Mouse (Mus musculus) bone marrow macrophage, adult 2 months (primary cell): ENCODE data around the gene Zfp189. TPM values are rescaled to one million over a fixed set of nuclear protein-coding genes. Genes with fewer than 3 reads are reported as not detected.
A peak's percentile ranks its signal among the peaks of the same experiment; 100 is the strongest.
"Not testable (repeated sequence)": the region's sequence is repeated elsewhere in the genome, so short reads cannot be mapped to it uniquely, and the experiment has no call there.

Experiments
- H3K27ac ChIP-seq: 2 replicates; pipeline ENCODE4 v1.5.1; 2012; ENCODE audit warnings: low read depth, low read length; ENCODE audit not compliant: insufficient read depth
- H3K4me1 ChIP-seq: 2 replicates; pipeline ENCODE4 v1.6.1; 2012; ENCODE audit warnings: low read length; ENCODE audit not compliant: control insufficient read depth, insufficient read depth
- H3K4me3 ChIP-seq: 2 replicates; pipeline ENCODE4 v1.5.1; 2012; ENCODE audit warnings: mild to moderate bottlenecking, low read length, moderate library complexity; ENCODE audit not compliant: insufficient read depth
- CTCF ChIP-seq: IDR thresholded peaks from 2 replicates; pipeline ENCODE4 v1.5.1; 2012; ENCODE audit warnings: low read depth, mild to moderate bottlenecking, low read length, moderate library complexity
- POLR2A ChIP-seq: IDR thresholded peaks from 2 replicates; pipeline ENCODE4 v1.6.1; 2012; ENCODE audit warnings: mild to moderate bottlenecking, low read depth, low read length, borderline replicate concordance
- polyA plus RNA-seq: library from polyadenylated mRNA; stranded (reverse); fragments of >200 nt; gene quantifications from 2 replicates; pipeline ENCODE4 v1.2.4, GENCODE M21; 2012; ENCODE audit not compliant: missing spikeins, insufficient read depth, insufficient read length

The Zfp189 gene
- 4.3 and 5.5 TPM in 2 replicates for polyA plus RNA-seq

- TF ChIP-seq POLR2A = no peak
- TF ChIP-seq CTCF = no peak
- H3K4me3 ChIP-seq = peak within 1 kb of the TSS; percentile 98
- peak within 1 kb of the TSS; percentile 25 for H3K27ac ChIP-seq
- H3K4me1 ChIP-seq = peaks cover 14% of the 10 kb centered on the region
Observed at GRCm38 (mm10) chr4:49520572-49521340, at the start of gene Zfp189, which contains the start of gene Mrpl50. Gene Zfp189, plus strand, starts transcription at chr4:49521176. Gene Mrpl50, minus strand, starts transcription at chr4:49521093.

GRCm38 (mm10) chr4:49473435-49474100, 47.4 kb upstream of the Zfp189 start, which contains the start of gene Acnat1:
Gene Acnat1, minus strand, starts transcription at chr4:49473912.
- no peak within 1 kb of the TSS for H3K27ac ChIP-seq
- H3K4me3 ChIP-seq = no peak within 1 kb of the TSS
- H3K4me1 ChIP-seq = no peaks in the 10 kb centered on the region
- no peak for TF ChIP-seq CTCF
- no peak for TF ChIP-seq POLR2A

DNA sequence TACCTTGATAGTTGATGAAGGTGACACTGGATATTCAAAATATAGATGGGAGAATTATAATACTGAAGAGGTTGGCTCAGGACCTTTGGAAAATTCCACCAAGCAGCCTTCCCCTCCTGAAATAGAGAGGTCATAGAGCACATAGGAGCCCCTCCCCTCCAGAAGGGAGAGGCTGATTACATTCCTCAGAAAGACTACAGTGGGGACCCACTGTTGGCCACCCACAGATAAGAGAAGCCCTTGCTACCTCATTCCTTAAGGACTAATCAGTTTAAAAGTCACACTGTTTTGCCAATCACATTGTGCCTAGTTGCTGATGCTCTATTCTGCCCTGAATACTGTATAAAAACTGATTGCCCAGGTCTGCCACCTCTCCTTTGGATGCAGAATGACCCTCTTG, 46.4 kb upstream of the Zfp189 start:
- no peaks in the 10 kb centered on the region for H3K4me1 ChIP-seq
- H3K4me3 ChIP-seq = no peak overlapping the region
- no peak overlapping the region for H3K27ac ChIP-seq
- TF ChIP-seq POLR2A (no peak), CTCF (no peak)

- no peak overlapping the region for H3K4me3 ChIP-seq
- no peak for TF ChIP-seq POLR2A
- no peak for TF ChIP-seq CTCF
- H3K27ac ChIP-seq = no peak overlapping the region
Observed at GRCm38 (mm10) chr4:49478118-49478877, 42.7 kb upstream of the Zfp189 start.

DNA sequence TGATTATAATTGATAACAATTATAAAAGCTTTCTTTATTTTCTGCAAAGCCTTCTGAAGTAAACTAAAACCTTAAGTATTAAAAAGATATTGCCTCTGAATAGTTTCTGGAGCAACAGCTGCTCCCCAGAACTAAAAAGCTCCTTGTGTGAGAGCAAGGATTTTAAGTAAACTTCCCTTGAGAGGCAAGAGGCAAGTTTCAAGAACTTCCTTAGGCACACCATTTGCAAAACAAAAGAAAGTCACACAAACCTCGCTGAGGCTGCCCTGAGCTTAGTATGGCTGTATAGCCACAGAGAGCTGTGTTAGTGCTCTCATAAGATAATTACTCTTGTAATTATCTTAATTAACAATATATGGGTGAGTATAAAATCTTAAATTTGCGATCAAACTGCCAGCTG, 41.9 kb upstream of the Zfp189 start:
- H3K27ac ChIP-seq, H3K4me1 ChIP-seq, H3K4me3 ChIP-seq: not testable (repeated sequence)

More at GRCm38 (mm10) chr4:49478118-49478877, 42.7 kb upstream of the Zfp189 start:
- H3K4me1 ChIP-seq = no peaks in the 10 kb centered on the region

- H3K4me1 ChIP-seq = no peaks in the 10 kb centered on the region
- TF ChIP-seq POLR2A (no peak), CTCF (no peak)
- no peak overlapping the region for H3K4me3 ChIP-seq
- H3K27ac ChIP-seq = no peak overlapping the region
Observed at GRCm38 (mm10) chr4:49480104-49480760, 40.7 kb upstream of the Zfp189 start.

DNA sequence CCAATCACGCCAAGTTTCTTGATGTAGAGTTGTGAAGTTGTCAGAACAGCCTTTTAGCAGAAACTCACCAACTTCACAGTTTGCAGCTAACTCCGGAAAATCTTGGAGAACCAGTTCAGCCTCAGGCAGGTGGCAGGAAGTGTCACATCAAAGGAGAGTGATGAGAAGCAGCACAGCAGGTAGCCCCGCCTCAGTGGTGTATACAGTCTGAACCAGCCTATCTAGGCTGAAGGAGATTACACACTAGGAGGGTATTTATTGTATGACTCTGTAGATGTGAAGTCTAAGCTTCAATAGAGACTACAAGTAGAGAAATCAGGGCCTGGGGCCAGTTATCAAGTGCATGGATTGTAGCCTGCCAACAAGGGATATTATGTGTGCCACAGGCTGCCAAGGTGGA, 40.1 kb upstream of the Zfp189 start:
- no peak overlapping the region for H3K4me3 ChIP-seq
- H3K27ac ChIP-seq = no peak overlapping the region
- no peaks in the 10 kb centered on the region for H3K4me1 ChIP-seq
- TF ChIP-seq POLR2A (no peak), CTCF (no peak)

DNA sequence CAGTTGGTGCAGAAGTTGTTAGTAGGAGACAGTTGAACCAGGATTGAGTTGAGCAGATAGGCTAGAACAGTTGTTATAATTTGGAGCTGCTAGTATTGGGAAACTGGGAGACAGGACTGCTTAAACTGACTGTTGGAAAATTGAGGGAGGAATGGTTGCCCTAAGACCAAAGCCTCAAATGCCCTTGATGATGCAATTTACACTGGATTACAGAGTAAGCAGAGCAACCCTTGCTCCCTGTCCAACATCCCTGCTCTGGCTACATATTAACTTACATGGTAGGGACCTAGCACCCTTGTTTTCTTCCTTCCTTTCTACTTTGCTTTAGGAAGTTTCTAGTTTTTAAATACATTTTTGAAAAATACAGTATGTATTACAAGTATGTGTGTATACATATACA, 35.5 kb upstream of the Zfp189 start:
- H3K4me3 ChIP-seq = no peak overlapping the region
- no peak overlapping the region for H3K27ac ChIP-seq
- TF ChIP-seq POLR2A (no peak), CTCF (no peak)
- no peaks in the 10 kb centered on the region for H3K4me1 ChIP-seq

DNA sequence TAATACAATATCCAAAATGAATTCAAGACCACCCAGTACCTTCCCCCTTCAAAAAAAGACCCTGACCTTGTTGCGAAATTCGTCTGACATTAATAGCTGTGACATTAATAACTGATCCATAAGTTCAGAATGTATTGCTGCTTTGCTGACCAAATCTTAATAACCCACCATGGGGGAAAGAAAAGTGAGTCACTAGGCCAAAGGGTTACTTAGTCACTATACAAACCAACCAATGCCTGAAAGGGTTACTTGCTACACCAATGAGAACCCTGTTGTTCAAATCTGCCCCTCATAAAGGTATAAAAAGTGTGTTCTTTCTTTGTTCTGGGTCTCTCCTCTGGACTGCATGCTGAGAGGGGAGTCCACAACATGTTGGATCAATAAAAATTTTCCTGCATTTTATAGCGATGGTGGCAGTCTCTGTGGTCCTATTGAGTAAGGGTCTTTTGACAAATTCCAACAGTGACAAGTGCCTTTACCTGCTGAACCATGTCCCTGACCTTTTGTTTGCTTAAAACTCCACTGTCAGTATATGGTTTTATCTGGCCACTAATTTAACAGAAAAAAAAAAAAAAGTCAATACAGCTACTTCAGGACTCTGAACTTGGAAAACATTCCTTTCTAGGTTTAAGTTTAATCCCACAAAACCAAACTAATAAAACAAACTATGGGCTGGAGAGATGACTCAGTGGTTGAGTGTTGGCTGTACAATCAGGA, 34.9 kb upstream of the Zfp189 start:
- H3K4me1 ChIP-seq, H3K4me3 ChIP-seq, H3K27ac ChIP-seq: not testable (repeated sequence)
